Comparison of ENCODE assay signal across 8 mouse cellular contexts in the genomic region with DNA sequence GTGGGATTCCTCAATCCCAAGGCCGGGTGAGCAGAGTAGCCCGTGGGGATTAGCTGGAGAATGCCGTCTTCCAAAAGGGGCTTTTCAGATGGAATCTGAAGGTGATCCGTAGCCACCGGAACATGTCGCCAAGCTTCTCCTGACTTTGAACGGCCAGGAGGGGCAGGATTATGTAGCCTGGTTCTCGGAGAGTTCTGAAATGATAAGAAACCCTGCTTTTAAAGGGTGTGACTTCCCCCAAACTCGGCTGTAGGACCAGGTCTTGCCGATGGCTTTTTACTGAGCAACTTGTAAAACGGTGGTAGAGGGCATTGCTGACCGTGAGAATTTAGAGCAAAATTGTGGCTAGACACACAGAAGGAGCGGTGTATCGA. TPM values are rescaled to one million over a fixed set of nuclear protein-coding genes. Genes with fewer than 3 reads are reported as not detected.
DNase-seq lines count a peak whose midpoint lies in the region; ATAC-seq and TF ChIP-seq lines count a peak whose summit lies in the region.

No protein-coding gene starts in this region.

- H3K4me2 ChIP-seq in limb, embryonic 15.5 days = peak overlapping the region; percentile 99
- peak overlapping the region; percentile 85 for H3K4me2 ChIP-seq in stomach, postnatal 0 days (replicated peaks; ENCODE audit: low read depth)

- WGBS in limb, embryonic 15.5 days = 3% methylated on average over 14 of the region's 14 CpGs
- WGBS in stomach, postnatal 0 days = 5% methylated on average over 14 of the region's 14 CpGs

- DNase-seq in cerebellum, adult 8-10 months = peak; percentile 36
- DNase-seq in cerebellum, adult 9-10 months = no peak
- peak; percentile 23 for DNase-seq in retina, embryonic 14.5 days (ENCODE audit: low spot score)
- no peak for DNase-seq in retina, postnatal 1 day
- no peak for DNase-seq in stomach, postnatal 0 days (ENCODE audit: low spot score)
- DNase-seq in natural killer cell, adult 2 months (ENCODE audit: low spot score in 2 of 2) = no peak

- H3K27me3 ChIP-seq in limb, embryonic 15.5 days = peaks cover 19% of the 10 kb centered on the region
- H3K27me3 ChIP-seq in stomach, postnatal 0 days (ENCODE audit: control insufficient read depth, insufficient read depth, low read length) = no peaks in the 10 kb centered on the region

- no peak for TF ChIP-seq EP300 in stomach, postnatal 0 days (optimal IDR thresholded peaks at IDR 0.05)

- H3K4me3 ChIP-seq in limb, embryonic 15.5 days = peak overlapping the region; percentile 76
- peak overlapping the region; percentile 65 for H3K4me3 ChIP-seq in stomach, postnatal 0 days (ENCODE audit: low read depth, low read length)

- peaks cover 31% of the 10 kb centered on the region for H3K4me1 ChIP-seq in limb, embryonic 15.5 days
- no peaks in the 10 kb centered on the region for H3K4me1 ChIP-seq in stomach, postnatal 0 days (replicated peaks; ENCODE audit: control insufficient read depth, insufficient read depth)

- TF ChIP-seq CTCF in stomach, postnatal 0 days (IDR thresholded peaks at IDR 0.05; ENCODE audit: low read depth) = 0 out of 2 replicates have a peak, but pooled peaks have one; percentile 2

- H3K9ac ChIP-seq in limb, embryonic 15.5 days = peak overlapping the region; percentile 52; the same call in 1 of the 2 replicates
- peak overlapping the region; percentile 79 for H3K9ac ChIP-seq in stomach, postnatal 0 days (ENCODE audit: low read length)

- H3K36me3 ChIP-seq in limb, embryonic 15.5 days = no peaks in the 10 kb centered on the region
- H3K36me3 ChIP-seq in stomach, postnatal 0 days (ENCODE audit: control insufficient read depth, insufficient read depth, low read length) = no peaks in the 10 kb centered on the region

- ATAC-seq in limb, embryonic 15.5 days (ENCODE audit: insufficient number of reproducible peaks, low FRiP score, low TSS enrichment, low read depth) = no peak
- ATAC-seq in stomach, postnatal 0 days (ENCODE audit: low FRiP score, low TSS enrichment) = no peak
- ATAC-seq in inflammation-experienced regulatory T-cells, adult 6 months = no peak

- no peaks in the 10 kb centered on the region for H3K9me3 ChIP-seq in limb, embryonic 15.5 days
- H3K9me3 ChIP-seq in stomach, postnatal 0 days (ENCODE audit: control insufficient read depth, low read length) = no peaks in the 10 kb centered on the region

- no peak overlapping the region for H3K27ac ChIP-seq in limb, embryonic 15.5 days
- peak overlapping the region; percentile 88; the same call in 1 of the 2 replicates for H3K27ac ChIP-seq in stomach, postnatal 0 days (replicated peaks)

RNA-seq across cellular contexts. Expression of a gene that starts 1.1 kb away (rescaled TPM):
- 2.9 and 3.8 TPM in 2 replicates for polyA plus RNA-seq in limb, embryonic 15.5 days (2015; fragmentation: Nextera tagmentation; extraction: Ambion mirVana)
- polyA plus RNA-seq in stomach, postnatal 0 days (2015; fragmentation: Nextera tagmentation; extraction: Ambion mirVana) = 11.8 and 12.3 TPM in 2 replicates
- polyA plus RNA-seq in inflammation-experienced regulatory T-cells, adult 6 months (2017; shearing (Covaris generic)) = 1 to 10 TPM in 2 of 3 experiments, under 1 TPM in 1; 0.41 to 1.2 (median 1.1) TPM

Comparison
In these comparisons a context has a peak if more than half of its experiments do, and no peak if none do; other contexts are left out.
1. DNase-seq: peak in cerebellum, adult 8-10 months (single experiment) and retina, embryonic 14.5 days (single experiment); none in cerebellum, adult 9-10 months (single experiment), retina, postnatal 1 day (single experiment), stomach, postnatal 0 days (single experiment) and natural killer cell, adult 2 months (0 of 2).